Mouse (Mus musculus): ENCODE measurements around the gene Trim2.

The Trim2 gene

GRCm38 (mm10) chr3:84254520-84254878, 52.2 kb downstream of the Trim2 start:
- no peak for DNase-seq (ENCODE audit: low spot score)

GRCm38 (mm10) chr3:84253655-84254519, 52.8 kb downstream of the Trim2 start:
- no peak for DNase-seq (ENCODE audit: low spot score)

GRCm38 (mm10) chr3:84252776-84253654, 53.7 kb downstream of the Trim2 start:
- DNase-seq (ENCODE audit: low spot score) = no peak

- DNase-seq (ENCODE audit: low spot score) = no peak
Observed at GRCm38 (mm10) chr3:84251721-84252120, 55.0 kb downstream of the Trim2 start.

- DNase-seq (ENCODE audit: low spot score) = no peak
Observed at GRCm38 (mm10) chr3:84250275-84250674, 56.4 kb downstream of the Trim2 start.

GRCm38 (mm10) chr3:84247789-84248188, 58.9 kb downstream of the Trim2 start:
- no peak for DNase-seq (ENCODE audit: low spot score)

- DNase-seq (ENCODE audit: low spot score) = no peak
Observed at GRCm38 (mm10) chr3:84246421-84246861, 60.2 kb downstream of the Trim2 start.

- no peak for DNase-seq (ENCODE audit: low spot score)
Observed at GRCm38 (mm10) chr3:84243116-84243515, 63.6 kb downstream of the Trim2 start.

- DNase-seq (ENCODE audit: low spot score) = no peak
Observed at GRCm38 (mm10) chr3:84242497-84242896, 64.2 kb downstream of the Trim2 start.

GRCm38 (mm10) chr3:84241098-84241497, 65.6 kb downstream of the Trim2 start:
- DNase-seq (ENCODE audit: low spot score) = no peak

- peak; percentile 42 for DNase-seq (ENCODE audit: low spot score)
Observed at GRCm38 (mm10) chr3:84235420-84236304, 71.0 kb downstream of the Trim2 start.

GRCm38 (mm10) chr3:84234562-84234961, 72.1 kb downstream of the Trim2 start:
- DNase-seq (ENCODE audit: low spot score) = no peak

- no peak for DNase-seq (ENCODE audit: low spot score)
Observed at GRCm38 (mm10) chr3:84233663-84234415, 72.8 kb downstream of the Trim2 start.

- DNase-seq (ENCODE audit: low spot score) = no peak
Observed at GRCm38 (mm10) chr3:84232312-84232711, 74.4 kb downstream of the Trim2 start.

GRCm38 (mm10) chr3:84230988-84231387, 75.7 kb downstream of the Trim2 start:
- DNase-seq (ENCODE audit: low spot score) = peak; percentile 27

- DNase-seq (ENCODE audit: low spot score) = peak; percentile 45
Observed at GRCm38 (mm10) chr3:84228911-84229310, 77.8 kb downstream of the Trim2 start.

GRCm38 (mm10) chr3:84228203-84228870, 78.3 kb downstream of the Trim2 start:
- DNase-seq (ENCODE audit: low spot score) = peak; percentile 95

- DNase-seq (ENCODE audit: low spot score) = no peak
Observed at GRCm38 (mm10) chr3:84227628-84228027, 79.0 kb downstream of the Trim2 start.

GRCm38 (mm10) chr3:84224982-84225381, 81.7 kb downstream of the Trim2 start:
- peak; percentile 44 for DNase-seq (ENCODE audit: low spot score)

- peak; percentile 85 for DNase-seq (ENCODE audit: low spot score)
Observed at GRCm38 (mm10) chr3:84220748-84221147, 85.9 kb downstream of the Trim2 start.

- no peak for DNase-seq (ENCODE audit: low spot score)
Observed at GRCm38 (mm10) chr3:84220326-84220725, 86.4 kb downstream of the Trim2 start.

Measured in embryo, embryonic 10.5 days (tissue).